Mouse (Mus musculus): ENCODE results near the gene Mtmr3.

- TF ChIP-seq CTCF (IDR thresholded peaks at IDR 0.05 in 2 of 3, conservative IDR thresholded peaks at IDR 0.05 in 1 of 3; ENCODE audit: control insufficient read depth in 1 of 3, insufficient read depth in 1 of 3, low read depth in 2 of 3, low read length in 3 of 3, poor library complexity in 1 of 3, severe bottlenecking in 1 of 3) (no peak), TAL1 (IDR thresholded peaks at IDR 0.05; ENCODE audit: low read length) (no peak), POLR2AphosphoS2 (IDR thresholded peaks at IDR 0.05; ENCODE audit: low read length) (no peak), MYC (IDR thresholded peaks at IDR 0.05; ENCODE audit: low read depth, low read length) (no peak), POLR2A (IDR thresholded peaks at IDR 0.05; ENCODE audit: control insufficient read depth in 1 of 2, insufficient read depth in 1 of 2, low read depth in 1 of 2, low read length in 2 of 2, poor library complexity in 1 of 2) (no peak)
Measured at GRCm38 (mm10) chr11:4627636-4628035, 33.0 kb upstream of the Mtmr3 start.

Measured in MEL (cell line).